In genomic region chr5:28070828-28071455, GRCm38 (mm10) we compare ENCODE assay signal across 7 mouse cellular contexts. TPM values are rescaled to one million over a fixed set of nuclear protein-coding genes. Genes with fewer than 3 reads are reported as not detected.
DNase-seq lines count a peak whose midpoint lies in the region; ATAC-seq and TF ChIP-seq lines count a peak whose summit lies in the region.

Gene Insig1, plus strand, starts transcription at chr5:28071363.

- H3K4me2 ChIP-seq in intestine, postnatal 0 days (replicated peaks; ENCODE audit: low read depth), result peak within 1 kb of the TSS; percentile 85
- H3K4me2 ChIP-seq in midbrain, embryonic 12.5 days (replicated peaks), result peak within 1 kb of the TSS; percentile 97

- H3K36me3 ChIP-seq in intestine, postnatal 0 days (ENCODE audit: control insufficient read depth, insufficient read depth), result peaks cover 28% of the 10 kb centered on the region
- H3K36me3 ChIP-seq in midbrain, embryonic 12.5 days, result peaks cover 33% of the 10 kb centered on the region
- H3K36me3 ChIP-seq in small intestine, adult 2 months (ENCODE audit: control insufficient read depth, insufficient read depth, low read length), result peaks cover 30% of the 10 kb centered on the region

- H3K4me1 ChIP-seq in intestine, postnatal 0 days (replicated peaks; ENCODE audit: control insufficient read depth, insufficient read depth, low read length), result peaks cover 21% of the 10 kb centered on the region; the same call in 1 of the 2 replicates
- H3K4me1 ChIP-seq in midbrain, embryonic 12.5 days, result peaks cover 32% of the 10 kb centered on the region
- peaks cover 45% of the 10 kb centered on the region for H3K4me1 ChIP-seq in small intestine, adult 2 months (ENCODE audit: control insufficient read depth, insufficient read depth, insufficient read length, low read length)

- no peaks in the 10 kb centered on the region for H3K9me3 ChIP-seq in intestine, postnatal 0 days (ENCODE audit: control insufficient read depth)
- H3K9me3 ChIP-seq in midbrain, embryonic 12.5 days, result no peaks in the 10 kb centered on the region

- peak within 1 kb of the TSS; percentile 77 for H3K9ac ChIP-seq in intestine, postnatal 0 days (ENCODE audit: low read depth, low read length)
- H3K9ac ChIP-seq in midbrain, embryonic 12.5 days (replicated peaks), result peak within 1 kb of the TSS; percentile 87

- intact Hi-C loops in left cerebral cortex, postnatal 4 days (cut with DNase I), result no loop called here

- peak within 1 kb of the TSS; percentile 92 for H3K27ac ChIP-seq in intestine, postnatal 0 days (ENCODE audit: low read depth, low read length)
- peak within 1 kb of the TSS; percentile 98 for H3K27ac ChIP-seq in midbrain, embryonic 12.5 days (replicated peaks)
- peak within 1 kb of the TSS; percentile 95 for H3K27ac ChIP-seq in small intestine, adult 2 months (ENCODE audit: insufficient read depth, low read depth, low read length)

- H3K4me3 ChIP-seq in intestine, postnatal 0 days (ENCODE audit: low read depth, low read length), result peak within 1 kb of the TSS; percentile 97
- H3K4me3 ChIP-seq in midbrain, embryonic 12.5 days, result peak within 1 kb of the TSS; percentile 94
- peak within 1 kb of the TSS; percentile 77 for H3K4me3 ChIP-seq in small intestine, adult 2 months (ENCODE audit: low read depth, low read length)

- peak; percentile 98 for DNase-seq in adrenal gland, adult 8-10 months
- DNase-seq in embryo, embryonic 9.5 days (ENCODE audit: extremely low spot score), result peak; percentile 98
- DNase-seq in gonadal fat pad, adult 2 months (ENCODE audit: low read depth), result peak; percentile 58
- peak; percentile 99 for DNase-seq in left cerebral cortex, postnatal 4 days

- TF ChIP-seq POLR2A in small intestine, adult 2 months (IDR thresholded peaks at IDR 0.05; ENCODE audit: low read depth, low read length), result peak; percentile 97

- peak; percentile 94 for ATAC-seq in intestine, postnatal 0 days
- peak; percentile 92 for ATAC-seq in midbrain, embryonic 12.5 days (ENCODE audit: low FRiP score, low read depth)

- no peak for TF ChIP-seq CTCF in intestine, postnatal 0 days (IDR thresholded peaks at IDR 0.05; ENCODE audit: low read depth)
- TF ChIP-seq CTCF in small intestine, adult 2 months (IDR thresholded peaks at IDR 0.05; ENCODE audit: extremely low read depth, insufficient read length, insufficient replicate concordance, low read depth, low read length), result no peak

- H3K27me3 ChIP-seq in intestine, postnatal 0 days (replicated peaks; ENCODE audit: control insufficient read depth, insufficient read depth, low read length), result no peaks in the 10 kb centered on the region
- no peaks in the 10 kb centered on the region for H3K27me3 ChIP-seq in midbrain, embryonic 12.5 days
- H3K27me3 ChIP-seq in small intestine, adult 2 months (ENCODE audit: control insufficient read depth, insufficient read depth, low read length), result no peaks in the 10 kb centered on the region

- WGBS in intestine, postnatal 0 days, result 0% methylated on average over 63 of the region's 64 CpGs
- WGBS in midbrain, embryonic 12.5 days, result under 1% methylated on average over 64 of the region's 64 CpGs
- WGBS in small intestine, adult 2 months, result under 1% methylated on average over 64 of the region's 64 CpGs

RNA-seq across cellular contexts. Expression of gene Insig1, which starts in this region (rescaled TPM):
- total RNA-seq in adrenal gland, adult 8-10 months (2022), result 100 to 1,000 TPM; 117 to 144 (median 135) TPM
- 125 and 165 TPM in 2 replicates for polyA plus RNA-seq in gonadal fat pad, adult 2 months (2012; rRNA removed)
- polyA plus RNA-seq in intestine, postnatal 0 days (2015; fragmentation: Nextera tagmentation; extraction: Ambion mirVana), result 100 and 102 TPM in 2 replicates
- total RNA-seq in left cerebral cortex, postnatal 4 days (2021), result 100 to 1,000 TPM in 1 of 2 experiments, 10 to 100 TPM in 1; 97.3 to 107 TPM
- polyA plus RNA-seq in midbrain, embryonic 12.5 days (2016; fragmentation: Nextera tagmentation; extraction: Ambion mirVana), result 119 and 141 TPM in 2 replicates
- polyA plus RNA-seq in small intestine, adult 2 months (2012; rRNA removed), result 82.2 and 110 TPM in 2 replicates

Comparison
In these comparisons a context has a peak if more than half of its experiments do, and no peak if none do; other contexts are left out.
1. Peak in every context shown above with its lines: DNase-seq, ATAC-seq, H3K4me3 ChIP-seq and H3K27ac ChIP-seq.